Mouse (Mus musculus): ENCODE measurements at regions not wholly inside any gene's neighbourhood (a gene's known extent, or its start where the extent isn't known, plus 50 kb on each side); places are given as distances from the start of the nearest gene placed in this dataset.
A peak's percentile ranks its signal among the peaks of the same experiment; 100 is the strongest.

- Histone ChIP-seq H3K9ac (replicated peaks; ENCODE audit: low read depth, low read length) (no peak overlapping the region), H3K4me1 (ENCODE audit: control insufficient read depth, insufficient read depth, low read length) (no peaks in the 10 kb centered on the region), H3K27ac (ENCODE audit: low read length) (no peak overlapping the region), H3K27me3 (ENCODE audit: control insufficient read depth, insufficient read depth, low read length) (no peaks in the 10 kb centered on the region), H3K36me3 (ENCODE audit: control insufficient read depth, insufficient read depth, low read length) (no peaks in the 10 kb centered on the region), H3K9me3 (ENCODE audit: control insufficient read depth, low read depth, low read length) (no peaks in the 10 kb centered on the region), H3K4me3 (ENCODE audit: low read depth, low read length) (no peak overlapping the region), H3K4me2 (replicated peaks; ENCODE audit: low read depth, low read length) (no peak overlapping the region)
- ATAC-seq (ENCODE audit: insufficient number of reproducible peaks, insufficient read depth, low FRiP score, low read depth), result no peak
- WGBS, result 88% methylated on average over 3 of the region's 3 CpGs
Observed at GRCm38 (mm10) chr15:86937364-86937763, 606.7 kb upstream of the Fam19a5 start.

GRCm38 (mm10) chr15:86944529-86944928 lies 599.6 kb upstream of the Fam19a5 start:
- no peaks in the 10 kb centered on the region for H3K9me3 ChIP-seq (ENCODE audit: control insufficient read depth, low read depth, low read length)
- whole genome bisulfite sequencing, result 64% methylated on average over 7 of the region's 7 CpGs
- no peak overlapping the region for H3K4me2 ChIP-seq (replicated peaks; ENCODE audit: low read depth, low read length)
- 0 out of 2 replicates have a peak, but pooled peaks have one; percentile 53 for ATAC-seq (ENCODE audit: insufficient number of reproducible peaks, insufficient read depth, low FRiP score, low read depth)
- no peak overlapping the region for H3K27ac ChIP-seq (ENCODE audit: low read length)
- no peaks in the 10 kb centered on the region for H3K4me1 ChIP-seq (ENCODE audit: control insufficient read depth, insufficient read depth, low read length)
- H3K36me3 ChIP-seq (ENCODE audit: control insufficient read depth, insufficient read depth, low read length), result no peaks in the 10 kb centered on the region
- no peak overlapping the region for H3K4me3 ChIP-seq (ENCODE audit: low read depth, low read length)
- H3K27me3 ChIP-seq (ENCODE audit: control insufficient read depth, insufficient read depth, low read length), result no peaks in the 10 kb centered on the region
- H3K9ac ChIP-seq (replicated peaks; ENCODE audit: low read depth, low read length), result no peak overlapping the region

DNA sequence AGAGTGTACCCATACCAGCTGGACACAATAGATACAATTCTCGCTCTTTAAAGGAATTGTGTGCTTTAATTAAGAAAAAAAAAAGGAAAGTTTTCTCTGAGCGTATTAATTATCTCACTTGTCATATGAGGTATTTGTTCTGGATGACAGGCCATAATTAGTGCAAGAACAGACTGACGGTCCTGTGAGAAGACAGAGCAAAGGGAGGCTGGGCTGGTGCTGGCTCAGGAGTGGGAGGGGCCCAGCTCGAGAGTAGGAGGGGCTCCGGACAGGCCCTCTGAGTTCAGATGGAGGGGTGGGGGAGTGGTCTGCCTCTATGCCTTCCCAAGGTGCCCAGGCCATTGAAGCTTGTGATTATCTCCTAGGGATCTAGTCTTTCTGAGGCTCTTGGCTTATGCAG lies 591.5 kb upstream of the Fam19a5 start:
- 68% methylated on average over 5 of the region's 5 CpGs for WGBS
- H3K36me3 ChIP-seq (ENCODE audit: control insufficient read depth, insufficient read depth, low read length), result no peaks in the 10 kb centered on the region
- H3K27me3 ChIP-seq (ENCODE audit: control insufficient read depth, insufficient read depth, low read length), result no peaks in the 10 kb centered on the region

DNA sequence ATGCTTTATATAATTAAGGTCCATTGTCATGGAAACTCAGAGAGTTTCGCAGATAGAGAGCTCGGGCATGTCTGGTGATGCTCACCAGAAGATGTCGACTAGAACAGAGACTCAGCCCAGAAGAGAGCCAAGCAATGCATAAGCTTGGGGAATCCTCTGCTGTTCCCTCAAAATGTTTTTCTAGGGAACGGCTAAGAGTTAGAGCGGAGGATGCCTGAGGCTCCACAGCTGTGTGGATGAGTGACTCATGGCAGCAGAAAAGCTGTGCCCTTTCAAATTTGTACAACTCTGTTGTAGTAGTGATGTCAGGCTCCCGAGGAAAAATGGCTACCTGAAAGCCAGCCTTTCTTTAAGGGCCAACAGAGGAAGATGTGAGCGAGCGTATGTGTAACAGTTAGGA lies 586.2 kb upstream of the Fam19a5 start:
- no peak overlapping the region for H3K27ac ChIP-seq (ENCODE audit: low read length)
- no peak overlapping the region for H3K4me2 ChIP-seq (replicated peaks; ENCODE audit: low read depth, low read length)
- 62% methylated on average over 8 of the region's 8 CpGs for WGBS
- no peaks in the 10 kb centered on the region for H3K4me1 ChIP-seq (ENCODE audit: control insufficient read depth, insufficient read depth, low read length)
- ATAC-seq (ENCODE audit: insufficient number of reproducible peaks, insufficient read depth, low FRiP score, low read depth), result no peak
- H3K36me3 ChIP-seq (ENCODE audit: control insufficient read depth, insufficient read depth, low read length), result no peaks in the 10 kb centered on the region
- no peak overlapping the region for H3K9ac ChIP-seq (replicated peaks; ENCODE audit: low read depth, low read length)
- no peaks in the 10 kb centered on the region for H3K27me3 ChIP-seq (ENCODE audit: control insufficient read depth, insufficient read depth, low read length)
- no peaks in the 10 kb centered on the region for H3K9me3 ChIP-seq (ENCODE audit: control insufficient read depth, low read depth, low read length)
- H3K4me3 ChIP-seq (ENCODE audit: low read depth, low read length), result no peak overlapping the region

More for the DNA sequence above, 591.5 kb upstream of the Fam19a5 start:
- H3K27ac ChIP-seq (ENCODE audit: low read length), result no peak overlapping the region
- H3K4me3 ChIP-seq (ENCODE audit: low read depth, low read length), result no peak overlapping the region
- H3K4me2 ChIP-seq (replicated peaks; ENCODE audit: low read depth, low read length), result no peak overlapping the region
- no peaks in the 10 kb centered on the region for H3K4me1 ChIP-seq (ENCODE audit: control insufficient read depth, insufficient read depth, low read length)
- no peaks in the 10 kb centered on the region for H3K9me3 ChIP-seq (ENCODE audit: control insufficient read depth, low read depth, low read length)
- no peak for ATAC-seq (ENCODE audit: insufficient number of reproducible peaks, insufficient read depth, low FRiP score, low read depth)
- H3K9ac ChIP-seq (replicated peaks; ENCODE audit: low read depth, low read length), result no peak overlapping the region

DNA sequence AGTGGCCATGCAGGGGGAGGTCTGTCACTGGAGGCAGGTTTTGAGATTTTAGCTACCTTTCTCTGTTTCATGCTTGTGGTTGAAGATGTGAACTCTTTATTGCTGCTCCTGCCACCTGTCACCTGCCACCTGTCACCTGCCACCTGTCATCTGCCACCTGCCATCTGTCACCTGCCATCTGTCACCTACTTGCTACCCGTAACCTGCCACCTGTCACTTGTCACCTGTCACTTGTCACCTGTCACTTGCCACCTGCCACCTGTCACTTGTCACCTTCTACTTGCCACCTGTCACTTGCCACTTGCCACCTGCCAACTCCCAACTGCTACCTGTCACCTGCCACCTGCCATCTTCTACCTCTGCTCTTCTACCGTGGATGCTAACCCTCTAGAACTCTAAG lies 581.2 kb upstream of the Fam19a5 start:
- Histone ChIP-seq H3K36me3 (ENCODE audit: control insufficient read depth, insufficient read depth, low read length) (no peaks in the 10 kb centered on the region), H3K9me3 (ENCODE audit: control insufficient read depth, low read depth, low read length) (no peaks in the 10 kb centered on the region), H3K4me1 (ENCODE audit: control insufficient read depth, insufficient read depth, low read length) (no peaks in the 10 kb centered on the region), H3K9ac (replicated peaks; ENCODE audit: low read depth, low read length) (no peak overlapping the region), H3K4me3 (ENCODE audit: low read depth, low read length) (no peak overlapping the region), H3K27me3 (ENCODE audit: control insufficient read depth, insufficient read depth, low read length) (no peaks in the 10 kb centered on the region), H3K27ac (ENCODE audit: low read length) (no peak overlapping the region), H3K4me2 (replicated peaks; ENCODE audit: low read depth, low read length) (no peak overlapping the region)
- ATAC-seq (ENCODE audit: insufficient number of reproducible peaks, insufficient read depth, low FRiP score, low read depth), result no peak
- 67% methylated on average over 2 of the region's 2 CpGs for WGBS

DNA sequence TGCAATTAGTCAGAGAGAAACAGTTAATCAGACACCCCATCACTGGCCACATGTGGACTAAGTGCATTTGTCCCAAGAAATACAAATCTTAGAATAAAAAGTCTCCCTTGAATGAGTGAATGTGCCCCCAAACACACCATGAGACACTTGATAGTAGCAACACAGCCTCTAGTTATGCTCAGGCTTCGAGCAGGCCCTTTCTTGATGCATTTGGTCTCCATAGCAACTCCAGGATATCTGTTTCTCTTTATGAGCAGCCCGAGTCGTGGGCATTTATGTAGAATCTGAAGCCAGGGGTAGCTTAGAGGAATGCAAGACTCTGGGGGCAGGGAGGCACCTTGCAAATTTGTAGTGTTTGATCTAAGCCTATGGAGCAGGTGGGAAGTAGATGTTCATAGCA lies 580.6 kb upstream of the Fam19a5 start:
- Histone ChIP-seq H3K9ac (replicated peaks; ENCODE audit: low read depth, low read length) (no peak overlapping the region), H3K36me3 (ENCODE audit: control insufficient read depth, insufficient read depth, low read length) (no peaks in the 10 kb centered on the region), H3K9me3 (ENCODE audit: control insufficient read depth, low read depth, low read length) (no peaks in the 10 kb centered on the region), H3K4me2 (replicated peaks; ENCODE audit: low read depth, low read length) (no peak overlapping the region), H3K27ac (ENCODE audit: low read length) (no peak overlapping the region), H3K4me1 (ENCODE audit: control insufficient read depth, insufficient read depth, low read length) (no peaks in the 10 kb centered on the region), H3K27me3 (ENCODE audit: control insufficient read depth, insufficient read depth, low read length) (no peaks in the 10 kb centered on the region), H3K4me3 (ENCODE audit: low read depth, low read length) (no peak overlapping the region)
- WGBS, result 48% methylated on average over 3 of the region's 3 CpGs
- ATAC-seq (ENCODE audit: insufficient number of reproducible peaks, insufficient read depth, low FRiP score, low read depth), result no peak

DNA sequence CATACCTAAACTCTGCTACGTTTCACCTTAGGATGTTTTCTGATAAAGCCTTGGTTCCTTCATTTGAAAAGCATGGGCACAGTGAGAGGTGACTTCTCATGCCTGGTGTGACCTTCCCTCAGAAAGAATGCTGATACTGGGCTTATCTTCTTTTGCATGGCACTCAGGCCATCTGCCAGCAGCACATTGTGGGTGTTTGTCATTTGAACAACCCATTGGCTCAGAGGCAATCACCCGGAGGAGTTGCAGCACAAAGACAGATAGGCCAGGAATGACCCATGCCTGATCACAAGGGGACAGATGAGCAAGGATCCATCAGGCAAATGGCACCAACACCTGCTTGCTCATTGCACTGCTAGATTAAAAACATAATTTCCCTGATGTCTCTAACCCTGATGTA lies 572.7 kb upstream of the Fam19a5 start:
- 87% methylated on average over 2 of the region's 2 CpGs for WGBS
- Histone ChIP-seq H3K9me3 (ENCODE audit: control insufficient read depth, low read depth, low read length) (0 out of 2 replicates have a peak, but pooled peaks cover 3% of the 10 kb centered on the region), H3K27me3 (ENCODE audit: control insufficient read depth, insufficient read depth, low read length) (no peaks in the 10 kb centered on the region), H3K9ac (replicated peaks; ENCODE audit: low read depth, low read length) (no peak overlapping the region), H3K4me3 (ENCODE audit: low read depth, low read length) (no peak overlapping the region), H3K27ac (ENCODE audit: low read length) (no peak overlapping the region), H3K4me2 (replicated peaks; ENCODE audit: low read depth, low read length) (no peak overlapping the region), H3K4me1 (ENCODE audit: control insufficient read depth, insufficient read depth, low read length) (no peaks in the 10 kb centered on the region), H3K36me3 (ENCODE audit: control insufficient read depth, insufficient read depth, low read length) (no peaks in the 10 kb centered on the region)
- ATAC-seq (ENCODE audit: insufficient number of reproducible peaks, insufficient read depth, low FRiP score, low read depth), result no peak

- ATAC-seq (ENCODE audit: insufficient number of reproducible peaks, insufficient read depth, low FRiP score, low read depth), result no peak
- H3K27ac ChIP-seq (ENCODE audit: low read length), result no peak overlapping the region
- WGBS, result 91% methylated on average over 6 of the region's 6 CpGs
Observed at GRCm38 (mm10) chr15:86996196-86996595, 547.9 kb upstream of the Fam19a5 start.

GRCm38 (mm10) chr15:87018978-87019377 lies 525.1 kb upstream of the Fam19a5 start:
- H3K27ac ChIP-seq (ENCODE audit: low read length), result no peak overlapping the region
- no peaks in the 10 kb centered on the region for H3K4me1 ChIP-seq (ENCODE audit: control insufficient read depth, insufficient read depth, low read length)
- no peaks in the 10 kb centered on the region for H3K9me3 ChIP-seq (ENCODE audit: control insufficient read depth, low read depth, low read length)
- no peak overlapping the region for H3K4me2 ChIP-seq (replicated peaks; ENCODE audit: low read depth, low read length)
- no peak for ATAC-seq (ENCODE audit: insufficient number of reproducible peaks, insufficient read depth, low FRiP score, low read depth)
- no peaks in the 10 kb centered on the region for H3K27me3 ChIP-seq (ENCODE audit: control insufficient read depth, insufficient read depth, low read length)
- H3K4me3 ChIP-seq (ENCODE audit: low read depth, low read length), result no peak overlapping the region
- 24% methylated on average over 8 of the region's 8 CpGs for WGBS
- H3K9ac ChIP-seq (replicated peaks; ENCODE audit: low read depth, low read length), result no peak overlapping the region
- no peaks in the 10 kb centered on the region for H3K36me3 ChIP-seq (ENCODE audit: control insufficient read depth, insufficient read depth, low read length)

More at GRCm38 (mm10) chr15:86996196-86996595, 547.9 kb upstream of the Fam19a5 start:
- H3K4me3 ChIP-seq (ENCODE audit: low read depth, low read length), result no peak overlapping the region
- H3K27me3 ChIP-seq (ENCODE audit: control insufficient read depth, insufficient read depth, low read length), result no peaks in the 10 kb centered on the region
- no peaks in the 10 kb centered on the region for H3K4me1 ChIP-seq (ENCODE audit: control insufficient read depth, insufficient read depth, low read length)
- no peak overlapping the region for H3K9ac ChIP-seq (replicated peaks; ENCODE audit: low read depth, low read length)
- no peaks in the 10 kb centered on the region for H3K36me3 ChIP-seq (ENCODE audit: control insufficient read depth, insufficient read depth, low read length)
- H3K4me2 ChIP-seq (replicated peaks; ENCODE audit: low read depth, low read length), result no peak overlapping the region
- no peaks in the 10 kb centered on the region for H3K9me3 ChIP-seq (ENCODE audit: control insufficient read depth, low read depth, low read length)
